Mouse (Mus musculus) heart, embryonic 14.5 days (tissue): ENCODE results near the gene Mllt6. TPM values are rescaled to one million over a fixed set of nuclear protein-coding genes. Genes with fewer than 3 reads are reported as not detected.
"Not testable (repeated sequence)": the region's sequence is repeated elsewhere in the genome, so short reads cannot be mapped to it uniquely, and the experiment has no call there.

Source experiments
- ATAC-seq: fragments of 200-750 bp; cut with Nextera tagmentation; 2 replicates; pipeline ENCODE4 v1.8.0; 2017; ENCODE audit warnings: low read depth, moderate TSS enrichment; ENCODE audit not compliant: insufficient number of reproducible peaks, insufficient read depth, low FRiP score
- H3K27ac ChIP-seq, 2 experiments: fragments of 200-500 bp in 1 of 2; fragments of 300-500 bp in 1 of 2; sonication (generic) in 1 of 2; replicated peaks in 1 of 2; 2 replicates each; pipeline ENCODE4 v1.5.1; 2012 to 2014; ENCODE audit warnings: low read depth in 2 of 2, low read length in 2 of 2, control low read depth in 1 of 2, mild to moderate bottlenecking in 1 of 2, mixed read lengths in 1 of 2; ENCODE audit not compliant: control insufficient read depth in 1 of 2, insufficient read depth in 1 of 2
- H3K27me3 ChIP-seq: fragments of 300-500 bp; sonication (generic); 2 replicates; pipeline ENCODE4 v1.6.1; 2014; ENCODE audit warnings: mild to moderate bottlenecking, low read length, control low read depth; ENCODE audit not compliant: control insufficient read depth, insufficient read depth
- H3K36me3 ChIP-seq: fragments of 300-500 bp; sonication (generic); 2 replicates; pipeline ENCODE4 v1.6.1; 2014; ENCODE audit warnings: mild to moderate bottlenecking, control low read depth, low read length, mixed read lengths; ENCODE audit not compliant: control insufficient read depth, insufficient read depth
- H3K4me1 ChIP-seq, 2 experiments: fragments of 200-500 bp in 1 of 2; fragments of 300-500 bp in 1 of 2; sonication (generic) in 1 of 2; 2 replicates each; pipeline ENCODE4 v1.6.1; 2012 to 2014; ENCODE audit warnings: low read length in 2 of 2, control low read depth in 1 of 2, mixed read lengths in 1 of 2; ENCODE audit not compliant: control insufficient read depth in 2 of 2, insufficient read depth in 2 of 2
- H3K4me2 ChIP-seq: fragments of 300-500 bp; sonication (generic); 2 replicates; pipeline ENCODE4 v1.6.1; 2014; ENCODE audit warnings: mild to moderate bottlenecking, low read length
- H3K4me3 ChIP-seq, 2 experiments: fragments of 200-500 bp in 1 of 2; fragments of 300-500 bp in 1 of 2; sonication (generic) in 1 of 2; 2 replicates each; pipeline ENCODE4 v1.5.1; 2012 to 2014; ENCODE audit warnings: low read length in 2 of 2, mild to moderate bottlenecking in 2 of 2, control low read depth in 1 of 2, low read depth in 1 of 2, moderate library complexity in 1 of 2; ENCODE audit not compliant: control insufficient read depth in 1 of 2, insufficient read depth in 1 of 2
- H3K9ac ChIP-seq: fragments of 300-500 bp; sonication (generic); 2 replicates; pipeline ENCODE4 v1.6.1; 2014; ENCODE audit warnings: mild to moderate bottlenecking, low read length
- H3K9me3 ChIP-seq: fragments of 300-500 bp; sonication (generic); 2 replicates; pipeline ENCODE4 v1.6.1; 2016; ENCODE audit warnings: low read length, control low read depth; ENCODE audit not compliant: control insufficient read depth
- WGBS: fragments of 180-500 bp; shearing (Covaris S2); extraction: QIAGEN DNeasy Blood & Tissue Kit; methylation state at CpG from one replicate; pipeline ENCODE4 v1.1.7; 2014; 5-methylcytosine and 5-hydroxymethylcytosine counted together
- polyA plus RNA-seq: library from polyadenylated mRNA; unstranded; fragments of >200 nt; fragmentation: Nextera tagmentation; extraction: Ambion mirVana; gene quantifications from 2 replicates; pipeline ENCODE4 v1.2.1, GENCODE M21; 2014

The Mllt6 gene
- polyA plus RNA-seq, 1 experiment from 2014 or later: 3.2 TPM

DNA sequence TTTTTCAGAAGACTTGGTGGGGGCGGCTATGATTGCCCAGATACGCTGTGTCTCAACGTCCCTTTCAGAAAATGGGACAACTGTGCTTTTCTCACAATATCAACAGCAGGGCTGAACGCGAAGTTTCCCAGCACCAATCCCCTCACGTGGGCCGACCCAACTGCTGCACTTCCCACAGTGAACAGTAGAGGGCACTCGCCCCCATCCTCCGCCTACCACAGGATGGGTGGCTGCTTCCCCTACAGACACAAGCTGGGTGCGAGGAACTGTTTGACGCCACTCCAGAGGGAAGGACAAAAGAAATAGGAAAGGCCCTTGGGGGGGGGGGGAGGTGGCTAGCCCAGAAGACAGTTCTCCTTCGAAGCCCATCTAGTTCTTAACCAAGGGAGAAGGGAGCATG, 31.3 kb upstream of the Mllt6 start:
- Histone ChIP-seq H3K9me3 (no peaks in the 10 kb centered on the region), H3K27ac (no peak overlapping the region), H3K27me3 (peaks cover 46% of the 10 kb centered on the region), H3K4me3 (no peak overlapping the region), H3K4me1 (peaks cover 2 to 7% of the 10 kb centered on the region in 2 experiments; a peak in 2 of 4 replicates), H3K9ac (no peak overlapping the region), H3K36me3 (no peaks in the 10 kb centered on the region), H3K4me2 (no peak overlapping the region)
- 3% methylated on average over 12 of the region's 12 CpGs for WGBS
- ATAC-seq: no peak

DNA sequence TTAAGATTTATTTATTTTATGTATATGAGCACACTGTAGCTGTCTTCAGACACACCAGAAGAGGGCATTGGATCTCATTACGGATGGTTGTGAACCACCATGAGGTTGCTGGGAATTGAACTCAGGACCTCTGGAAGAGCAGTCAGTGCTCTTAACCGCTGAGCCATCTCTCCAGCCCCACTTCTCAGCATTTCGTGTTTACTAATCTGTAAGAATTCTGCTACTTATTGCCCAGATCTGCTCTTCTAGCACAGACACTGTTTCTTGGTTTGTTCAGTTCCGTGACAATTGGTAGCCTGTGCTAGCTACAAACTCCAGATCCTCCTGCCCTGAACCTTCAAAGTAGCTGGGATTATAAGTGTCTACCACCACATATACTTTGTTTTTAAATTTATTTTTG, 30.8 kb upstream of the Mllt6 start:
- not testable (repeated sequence) for H3K9me3 ChIP-seq
- 82% methylated on average over 4 of the region's 4 CpGs for WGBS
- peaks cover 41% of the 10 kb centered on the region for H3K27me3 ChIP-seq

DNA sequence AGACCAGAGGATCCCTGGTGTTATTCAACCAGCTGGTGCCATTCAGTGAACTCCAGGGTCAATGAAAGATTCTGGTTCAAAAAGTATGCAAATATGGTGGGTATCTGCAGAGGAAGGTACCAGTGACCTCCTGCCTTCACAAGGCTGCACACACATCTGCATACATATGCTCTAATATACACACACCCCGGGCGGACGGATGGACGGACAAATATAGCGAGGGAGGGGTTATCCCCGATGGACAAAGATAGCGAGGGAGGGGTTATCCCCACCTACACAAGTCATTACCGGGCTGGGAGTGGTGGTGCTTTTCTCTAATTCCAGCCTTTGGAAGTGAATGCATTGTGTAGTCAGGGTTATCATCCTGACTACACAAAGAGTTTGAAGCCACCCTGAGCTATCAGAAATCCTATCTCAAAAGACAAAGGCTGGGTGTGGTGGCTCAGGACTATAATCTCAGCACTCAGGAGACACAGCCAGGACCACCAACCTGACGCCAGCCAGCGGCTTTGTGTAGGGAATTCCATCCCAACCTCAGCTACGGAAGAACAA, 27.7 kb upstream of the Mllt6 start:
- WGBS: 68% methylated on average over 11 of the region's 11 CpGs
- Histone ChIP-seq H3K4me1 (no peaks in the 10 kb centered on the region; a peak in 1 of 4 replicates), H3K9ac (no peak overlapping the region), H3K4me3 (no peak overlapping the region), H3K36me3 (no peaks in the 10 kb centered on the region), H3K4me2 (no peak overlapping the region), H3K27ac (no peak overlapping the region), H3K9me3 (no peaks in the 10 kb centered on the region), H3K27me3 (peaks cover 13% of the 10 kb centered on the region)
- no peak for ATAC-seq

More for the DNA sequence above, 30.8 kb upstream of the Mllt6 start:
- not testable (repeated sequence) for H3K4me1 ChIP-seq, H3K4me3 ChIP-seq, ATAC-seq, H3K36me3 ChIP-seq, H3K4me2 ChIP-seq, H3K27ac ChIP-seq, H3K9ac ChIP-seq

DNA sequence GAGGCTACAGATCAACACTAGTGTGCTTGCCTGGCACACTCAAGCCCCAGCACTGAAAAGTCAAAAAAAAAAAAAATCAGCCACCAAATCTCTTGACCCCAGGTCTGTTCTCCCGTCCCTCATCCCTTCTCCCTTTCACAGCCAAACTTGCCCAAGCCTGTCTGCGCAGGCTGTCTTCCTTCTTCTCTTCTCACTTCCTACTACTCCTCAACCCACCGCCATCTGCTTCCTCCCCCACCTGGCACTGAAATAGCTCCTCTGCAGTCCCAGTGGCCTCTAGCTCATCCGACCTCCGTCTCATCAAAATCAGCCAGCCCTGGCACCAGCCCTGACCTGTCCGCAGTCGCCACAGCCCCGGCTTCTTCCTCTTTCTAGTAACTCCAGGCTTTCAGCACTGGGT, 21.5 kb upstream of the Mllt6 start:
- Histone ChIP-seq H3K4me1 (no peaks in the 10 kb centered on the region), H3K9me3 (no peaks in the 10 kb centered on the region; the same call in 1 of the 2 replicates), H3K27ac (no peak overlapping the region), H3K9ac (no peak overlapping the region), H3K4me3 (no peak overlapping the region), H3K36me3 (no peaks in the 10 kb centered on the region), H3K27me3 (no peaks in the 10 kb centered on the region), H3K4me2 (no peak overlapping the region)
- 49% methylated on average over 8 of the region's 8 CpGs for WGBS
- ATAC-seq: no peak

DNA sequence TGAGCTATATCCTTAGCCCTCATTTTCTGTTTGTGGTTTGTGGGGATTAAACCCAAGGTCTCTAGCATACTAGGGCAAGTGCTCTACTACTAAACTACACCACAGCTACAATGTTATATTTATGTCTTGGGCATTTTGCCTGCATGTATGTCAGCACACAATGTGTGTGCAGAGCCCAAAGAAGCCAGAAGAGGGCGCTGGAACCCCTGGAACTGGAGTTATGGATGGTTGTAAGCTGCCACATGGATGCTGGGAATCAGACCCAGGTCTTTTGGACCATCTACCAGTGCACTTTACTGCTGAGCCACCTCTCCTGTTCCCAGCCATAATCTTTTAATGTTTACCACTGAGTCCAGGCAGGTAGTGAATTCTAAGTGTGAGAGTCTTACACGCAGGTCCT, 20.5 kb upstream of the Mllt6 start:
- 51% methylated on average over 2 of the region's 2 CpGs for WGBS
- no peaks in the 10 kb centered on the region for H3K4me1 ChIP-seq
- H3K36me3 ChIP-seq: no peaks in the 10 kb centered on the region
- no peak overlapping the region for H3K4me2 ChIP-seq
- H3K27ac ChIP-seq: no peak overlapping the region
- no peak overlapping the region for H3K9ac ChIP-seq
- H3K9me3 ChIP-seq: no peaks in the 10 kb centered on the region; the same call in 1 of the 2 replicates
- no peaks in the 10 kb centered on the region for H3K27me3 ChIP-seq
- no peak overlapping the region for H3K4me3 ChIP-seq
- ATAC-seq: no peak

DNA sequence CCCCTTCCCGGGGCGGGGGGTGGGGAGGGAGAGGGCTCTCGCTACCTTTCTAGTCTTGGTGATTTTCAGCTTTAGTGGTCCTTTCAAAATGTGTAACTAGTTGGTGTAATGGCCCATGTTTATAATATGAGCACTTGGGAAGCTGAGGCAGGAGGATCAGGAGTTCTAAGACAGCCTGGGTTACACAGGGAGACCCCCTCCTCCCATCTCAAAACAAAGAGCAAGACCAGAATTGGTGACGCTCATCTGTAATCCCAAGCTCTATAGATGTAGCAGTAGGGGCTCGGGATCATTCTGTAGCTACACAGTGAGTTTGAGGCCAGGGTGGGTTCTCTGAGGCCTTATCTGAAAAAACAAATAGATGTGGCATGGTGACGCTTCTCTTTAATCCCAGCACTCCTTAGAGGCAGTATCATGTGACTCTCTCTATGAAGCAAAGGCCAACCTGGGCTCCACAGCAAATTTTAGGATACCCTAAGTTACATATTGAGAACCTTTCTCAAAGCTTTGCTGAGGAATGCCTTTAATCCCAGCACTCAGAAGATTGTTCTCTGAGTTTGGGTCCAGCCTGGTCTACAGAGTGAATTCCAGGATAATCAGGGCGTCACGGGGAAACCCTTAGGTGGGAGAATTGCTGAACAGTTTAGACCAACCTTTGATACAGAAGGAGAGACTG, 19.7 kb upstream of the Mllt6 start:
- no peak for ATAC-seq
- WGBS: 68% methylated on average over 8 of the region's 8 CpGs

DNA sequence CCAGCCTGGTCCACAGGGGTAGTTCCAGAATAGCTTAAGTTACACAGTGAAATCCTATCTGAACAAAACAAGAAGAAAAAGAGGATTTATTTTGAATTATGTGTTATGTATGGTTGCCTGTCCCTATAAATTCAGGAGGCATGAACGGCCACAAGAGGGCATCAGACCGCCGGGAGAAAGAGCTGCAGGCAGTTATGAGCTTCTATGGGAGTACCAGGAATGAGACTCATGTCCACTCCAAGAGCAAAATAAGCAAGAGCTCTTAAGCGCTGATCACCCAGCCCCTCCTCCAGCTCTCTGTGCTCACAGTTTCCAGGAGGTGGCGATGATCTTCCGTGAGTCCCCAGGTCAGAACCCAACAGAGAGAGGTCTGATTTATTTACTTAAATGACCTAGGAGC, 18.4 kb upstream of the Mllt6 start:
- Histone ChIP-seq H3K4me2 (no peak overlapping the region), H3K9ac (no peak overlapping the region), H3K27ac (no peak overlapping the region), H3K36me3 (no peaks in the 10 kb centered on the region), H3K27me3 (no peaks in the 10 kb centered on the region), H3K4me1 (no peaks in the 10 kb centered on the region), H3K9me3 (no peaks in the 10 kb centered on the region; the same call in 1 of the 2 replicates), H3K4me3 (no peak overlapping the region)
- 2% methylated on average over 6 of the region's 6 CpGs for WGBS
- no peak for ATAC-seq

More for the DNA sequence above, 19.7 kb upstream of the Mllt6 start:
- H3K4me3 ChIP-seq: no peak overlapping the region
- H3K4me1 ChIP-seq: no peaks in the 10 kb centered on the region
- no peak overlapping the region for H3K9ac ChIP-seq
- H3K36me3 ChIP-seq: no peaks in the 10 kb centered on the region
- H3K9me3 ChIP-seq: no peaks in the 10 kb centered on the region; the same call in 1 of the 2 replicates
- H3K27ac ChIP-seq: no peak overlapping the region
- no peaks in the 10 kb centered on the region for H3K27me3 ChIP-seq
- no peak overlapping the region for H3K4me2 ChIP-seq

DNA sequence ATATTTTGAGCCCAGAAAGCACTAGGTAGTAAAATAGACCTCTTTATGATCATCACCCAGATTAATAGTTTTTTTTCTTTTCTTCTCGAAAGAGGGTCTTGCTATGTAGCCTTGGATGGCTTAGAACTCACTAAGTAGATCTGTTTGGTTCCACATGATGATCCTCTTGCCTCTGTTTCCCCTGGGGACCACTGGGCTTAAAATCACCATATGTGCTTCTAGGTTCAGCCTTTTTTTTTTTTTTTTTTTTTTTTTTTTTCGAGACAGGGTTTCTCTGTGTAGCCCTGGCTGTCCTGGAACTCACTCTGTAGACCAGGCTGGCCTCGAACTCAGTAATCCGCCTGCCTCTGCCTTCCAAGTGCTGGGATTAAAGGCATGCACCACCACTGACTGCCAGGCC, 14.7 kb upstream of the Mllt6 start:
- not testable (repeated sequence) for H3K4me2 ChIP-seq, H3K9ac ChIP-seq, H3K27ac ChIP-seq, ATAC-seq, H3K4me3 ChIP-seq, H3K36me3 ChIP-seq, H3K4me1 ChIP-seq, H3K27me3 ChIP-seq, H3K9me3 ChIP-seq
- 91% methylated on average over 3 of the region's 4 CpGs for WGBS
